Mouse (Mus musculus): ENCODE results near the gene Nrxn1. TPM values are rescaled to one million over a fixed set of nuclear protein-coding genes. Genes with fewer than 3 reads are reported as not detected.

The Nrxn1 gene
- total RNA-seq, 2 experiments from 2014 or later: 1.9 to 2.6 TPM

- no peak for DNase-seq
These were observed 430.6 kb downstream of the Nrxn1 start for GRCm38 (mm10) chr17:90662318-90662717.

- DNase-seq: no peak
These were observed 438.4 kb downstream of the Nrxn1 start for GRCm38 (mm10) chr17:90654506-90654905.

GRCm38 (mm10) chr17:90653347-90653746 lies 439.5 kb downstream of the Nrxn1 start:
- DNase-seq: no peak

- no peak for DNase-seq
These were observed 442.6 kb downstream of the Nrxn1 start for GRCm38 (mm10) chr17:90650279-90650678.

GRCm38 (mm10) chr17:90638970-90639524 lies 453.8 kb downstream of the Nrxn1 start:
- DNase-seq: no peak

GRCm38 (mm10) chr17:90638183-90638727 lies 454.6 kb downstream of the Nrxn1 start:
- DNase-seq: no peak

- no peak for DNase-seq
These were observed 461.5 kb downstream of the Nrxn1 start for GRCm38 (mm10) chr17:90631371-90631770.

GRCm38 (mm10) chr17:90629851-90630250 lies 463.0 kb downstream of the Nrxn1 start:
- peak; percentile 3 to 7 for DNase-seq

- DNase-seq: peak in 1 of 2 experiments; percentile 3
These were observed 464.4 kb downstream of the Nrxn1 start for GRCm38 (mm10) chr17:90628469-90628868.

- DNase-seq: no peak
These were observed 464.9 kb downstream of the Nrxn1 start for GRCm38 (mm10) chr17:90628004-90628403.

GRCm38 (mm10) chr17:90627395-90627794 lies 465.5 kb downstream of the Nrxn1 start:
- DNase-seq: no peak

GRCm38 (mm10) chr17:90624591-90625266 lies 468.1 kb downstream of the Nrxn1 start:
- no peak for DNase-seq

GRCm38 (mm10) chr17:90621828-90622227 lies 471.0 kb downstream of the Nrxn1 start:
- no peak for DNase-seq

GRCm38 (mm10) chr17:90615019-90615418 lies 477.9 kb downstream of the Nrxn1 start:
- no peak for DNase-seq

GRCm38 (mm10) chr17:90607427-90607806 lies 485.5 kb downstream of the Nrxn1 start:
- DNase-seq: no peak

GRCm38 (mm10) chr17:90606718-90607426 lies 486.0 kb downstream of the Nrxn1 start:
- peak; percentile 53 to 73 for DNase-seq

GRCm38 (mm10) chr17:90599570-90600524 lies 493.0 kb downstream of the Nrxn1 start:
- DNase-seq: no peak

- DNase-seq: no peak
These were observed 497.9 kb downstream of the Nrxn1 start for GRCm38 (mm10) chr17:90594798-90595533.

- no peak for DNase-seq
These were observed 506.0 kb downstream of the Nrxn1 start for GRCm38 (mm10) chr17:90586891-90587290.

- peak; percentile 27 to 79 for DNase-seq
These were observed 508.1 kb downstream of the Nrxn1 start for GRCm38 (mm10) chr17:90584666-90585195.

Data from heart, adult 18-20 months (tissue).